Mouse (Mus musculus) liver, postnatal 0 days (tissue): ENCODE data around the gene Kcng1.

Experiments
- CTCF ChIP-seq: sonication (generic); IDR thresholded peaks from 2 replicates; pipeline ENCODE4 v1.5.1; 2016; ENCODE audit warnings: antibody characterized with exemption, low read depth
- EP300 ChIP-seq: IDR thresholded peaks from 2 replicates; pipeline ENCODE4 v1.6.1; 2016; ENCODE audit warnings: antibody characterized with exemption, low read depth, mild to moderate bottlenecking

- TF ChIP-seq CTCF = no peak
- TF ChIP-seq EP300 = no peak
Measured at GRCm38 (mm10) chr2:168245571-168245970, 36.0 kb downstream of the Kcng1 start.
